Mouse (Mus musculus) E14TG2a.4 (cell line): ENCODE data around the gene Kif22.

Experiments used
- CTCF ChIP-seq: conservative IDR thresholded peaks from 2 replicates; pipeline ENCODE4 v1.5.1; 2014; ENCODE audit warnings: low read length
- NANOG ChIP-seq: IDR thresholded peaks from 2 replicates; pipeline ENCODE4 v1.6.1; 2014; ENCODE audit warnings: borderline replicate concordance, low read length, mixed read lengths
- POU5F1 ChIP-seq: IDR thresholded peaks from 2 replicates; pipeline ENCODE4 v1.6.1; 2014; ENCODE audit warnings: low read length, borderline replicate concordance

GRCm38 (mm10) chr7:127016081-127016480 is 26.2 kb downstream of the Kif22 start:
- TF ChIP-seq CTCF: no peak
- no peak for TF ChIP-seq POU5F1
- no peak for TF ChIP-seq NANOG
